Mouse (Mus musculus) lung, adult 2 months (tissue): Measurements from ENCODE around the gene Amph.

Experiments
- CTCF ChIP-seq: fragments of 200-500 bp; IDR thresholded peaks from 2 replicates; pipeline ENCODE4 v1.5.1; 2011; ENCODE audit warnings: mild to moderate bottlenecking, low read length, control low read depth; ENCODE audit not compliant: insufficient read depth
- POLR2A ChIP-seq: fragments of 200-500 bp; IDR thresholded peaks from 2 replicates; pipeline ENCODE4 v1.6.1; 2011; ENCODE audit warnings: low read depth, mild to moderate bottlenecking, control low read depth, low read length, borderline replicate concordance; ENCODE audit errors: extremely low read depth

- TF ChIP-seq CTCF (no peak), POLR2A (no peak)
Observed at GRCm38 (mm10) chr13:18988323-18988722, 40.3 kb downstream of the Amph start.
